Mouse (Mus musculus): ENCODE results near the gene Rerg. TPM values are rescaled to one million over a fixed set of nuclear protein-coding genes. Genes with fewer than 3 reads are reported as not detected.

Gene Rerg
- polyA plus RNA-seq, 1 experiment, result 3.1 TPM

- H3K4me2 ChIP-seq (ENCODE audit: low read depth), result no peak overlapping the region
- H3K27me3 ChIP-seq (ENCODE audit: control insufficient read depth, insufficient read depth, insufficient read length), result no peaks in the 10 kb centered on the region
- no peaks in the 10 kb centered on the region for H3K79me2 ChIP-seq (ENCODE audit: control insufficient read depth, insufficient read depth)
- TF ChIP-seq TCF12 (IDR thresholded peaks at IDR 0.05; ENCODE audit: insufficient read depth, poor library complexity, severe bottlenecking) (no peak), SRF (IDR thresholded peaks at IDR 0.05; ENCODE audit: control insufficient read depth, insufficient read length, low read depth) (no peak), POLR2AphosphoS2 (IDR thresholded peaks at IDR 0.05; ENCODE audit: insufficient read length, low read depth) (no peak), MAX (IDR thresholded peaks at IDR 0.05; ENCODE audit: low read depth) (no peak), MYOG (IDR thresholded peaks at IDR 0.05; ENCODE audit: control insufficient read depth in 1 of 3, insufficient read depth in 1 of 3, insufficient read length in 2 of 3, low read depth in 2 of 3) (no peak), REST (IDR thresholded peaks at IDR 0.05; ENCODE audit: insufficient read depth, insufficient read length) (no peak), MYOD1 (IDR thresholded peaks at IDR 0.05; ENCODE audit: control insufficient read depth in 1 of 3, insufficient read length in 2 of 3, low read depth in 2 of 3) (no peak), CEBPB (IDR thresholded peaks at IDR 0.05; ENCODE audit: insufficient read depth, poor library complexity, severe bottlenecking) (no peak)
- H3K4me3 ChIP-seq, result no peak overlapping the region
- no peaks in the 10 kb centered on the region for H3K36me3 ChIP-seq (ENCODE audit: control insufficient read depth, insufficient read depth)
- no peak overlapping the region for H3ac ChIP-seq (ENCODE audit: control insufficient read depth, insufficient read length)
Measured at GRCm38 (mm10) chr6:137141247-137141820, 29.0 kb downstream of the Rerg start.

GRCm38 (mm10) chr6:137138822-137139221 lies 31.5 kb downstream of the Rerg start:
- Histone ChIP-seq H3ac (ENCODE audit: control insufficient read depth, insufficient read length) (no peak overlapping the region), H3K4me3 (no peak overlapping the region), H3K4me2 (ENCODE audit: low read depth) (peak overlapping the region; percentile 57), H3K79me2 (ENCODE audit: control insufficient read depth, insufficient read depth) (no peaks in the 10 kb centered on the region), H3K36me3 (ENCODE audit: control insufficient read depth, insufficient read depth) (no peaks in the 10 kb centered on the region), H3K27me3 (ENCODE audit: control insufficient read depth, insufficient read depth, insufficient read length) (no peaks in the 10 kb centered on the region)
- no peak for TF ChIP-seq MYOD1 (IDR thresholded peaks at IDR 0.05; ENCODE audit: control insufficient read depth in 1 of 3, insufficient read length in 2 of 3, low read depth in 2 of 3)
- TF ChIP-seq USF1 (IDR thresholded peaks at IDR 0.05; ENCODE audit: low read depth), result no peak

- Histone ChIP-seq H3K27me3 (ENCODE audit: control insufficient read depth, insufficient read depth, insufficient read length) (no peaks in the 10 kb centered on the region), H3K4me3 (no peak overlapping the region), H3K79me2 (ENCODE audit: control insufficient read depth, insufficient read depth) (no peaks in the 10 kb centered on the region), H3K4me2 (ENCODE audit: low read depth) (peak overlapping the region; percentile 57), H3K36me3 (ENCODE audit: control insufficient read depth, insufficient read depth) (no peaks in the 10 kb centered on the region), H3ac (ENCODE audit: control insufficient read depth, insufficient read length) (no peak overlapping the region)
- TF ChIP-seq CEBPB (IDR thresholded peaks at IDR 0.05; ENCODE audit: insufficient read depth, poor library complexity, severe bottlenecking), result no peak
- TF ChIP-seq E2F4 (IDR thresholded peaks at IDR 0.05; ENCODE audit: insufficient read depth), result no peak
- no peak for TF ChIP-seq SRF (IDR thresholded peaks at IDR 0.05; ENCODE audit: control insufficient read depth, insufficient read length, low read depth)
- TF ChIP-seq TCF12 (IDR thresholded peaks at IDR 0.05; ENCODE audit: insufficient read depth, poor library complexity, severe bottlenecking), result no peak
- TF ChIP-seq REST (IDR thresholded peaks at IDR 0.05; ENCODE audit: insufficient read depth, insufficient read length), result no peak
- TF ChIP-seq POLR2A (IDR thresholded peaks at IDR 0.05; ENCODE audit: insufficient read length, low read depth), result no peak
- TF ChIP-seq MYOG (IDR thresholded peaks at IDR 0.05; ENCODE audit: control insufficient read depth in 1 of 3, insufficient read depth in 1 of 3, insufficient read length in 2 of 3, low read depth in 2 of 3), result no peak
- no peak for TF ChIP-seq POLR2AphosphoS2 (IDR thresholded peaks at IDR 0.05; ENCODE audit: insufficient read length, low read depth)
- TF ChIP-seq MAX (IDR thresholded peaks at IDR 0.05; ENCODE audit: low read depth), result no peak
- no peak for TF ChIP-seq MYOD1 (IDR thresholded peaks at IDR 0.05; ENCODE audit: control insufficient read depth in 1 of 3, insufficient read length in 2 of 3, low read depth in 2 of 3)
- no peak for TF ChIP-seq USF1 (IDR thresholded peaks at IDR 0.05; ENCODE audit: low read depth)
- TF ChIP-seq TCF3 (IDR thresholded peaks at IDR 0.05; ENCODE audit: insufficient read length, low read depth), result no peak
Measured at GRCm38 (mm10) chr6:137138391-137138790, 31.9 kb downstream of the Rerg start.

GRCm38 (mm10) chr6:137136401-137136800 lies 33.9 kb downstream of the Rerg start:
- H3K27me3 ChIP-seq (ENCODE audit: control insufficient read depth, insufficient read depth, insufficient read length), result no peaks in the 10 kb centered on the region

More at GRCm38 (mm10) chr6:137136401-137136800, 33.9 kb downstream of the Rerg start:
- Histone ChIP-seq H3ac (ENCODE audit: control insufficient read depth, insufficient read length) (no peak overlapping the region), H3K36me3 (ENCODE audit: control insufficient read depth, insufficient read depth) (no peaks in the 10 kb centered on the region), H3K4me2 (ENCODE audit: low read depth) (no peak overlapping the region), H3K79me2 (ENCODE audit: control insufficient read depth, insufficient read depth) (no peaks in the 10 kb centered on the region), H3K4me3 (no peak overlapping the region)
- TF ChIP-seq CEBPB (IDR thresholded peaks at IDR 0.05; ENCODE audit: insufficient read depth, poor library complexity, severe bottlenecking) (no peak), TCF3 (IDR thresholded peaks at IDR 0.05; ENCODE audit: insufficient read length, low read depth) (no peak), E2F4 (IDR thresholded peaks at IDR 0.05; ENCODE audit: insufficient read depth) (no peak), SRF (IDR thresholded peaks at IDR 0.05; ENCODE audit: control insufficient read depth, insufficient read length, low read depth) (no peak), MYOG (IDR thresholded peaks at IDR 0.05; ENCODE audit: control insufficient read depth in 1 of 3, insufficient read depth in 1 of 3, insufficient read length in 2 of 3, low read depth in 2 of 3) (no peak), MYOD1 (IDR thresholded peaks at IDR 0.05; ENCODE audit: control insufficient read depth in 1 of 3, insufficient read length in 2 of 3, low read depth in 2 of 3) (no peak), POLR2A (IDR thresholded peaks at IDR 0.05; ENCODE audit: insufficient read length, low read depth) (no peak), REST (IDR thresholded peaks at IDR 0.05; ENCODE audit: insufficient read depth, insufficient read length) (no peak), USF1 (IDR thresholded peaks at IDR 0.05; ENCODE audit: low read depth) (no peak), TCF12 (IDR thresholded peaks at IDR 0.05; ENCODE audit: insufficient read depth, poor library complexity, severe bottlenecking) (no peak), MAX (IDR thresholded peaks at IDR 0.05; ENCODE audit: low read depth) (no peak), POLR2AphosphoS2 (IDR thresholded peaks at IDR 0.05; ENCODE audit: insufficient read length, low read depth) (no peak)
